Mouse (Mus musculus): ENCODE data around the gene Kcnab3.

DNA sequence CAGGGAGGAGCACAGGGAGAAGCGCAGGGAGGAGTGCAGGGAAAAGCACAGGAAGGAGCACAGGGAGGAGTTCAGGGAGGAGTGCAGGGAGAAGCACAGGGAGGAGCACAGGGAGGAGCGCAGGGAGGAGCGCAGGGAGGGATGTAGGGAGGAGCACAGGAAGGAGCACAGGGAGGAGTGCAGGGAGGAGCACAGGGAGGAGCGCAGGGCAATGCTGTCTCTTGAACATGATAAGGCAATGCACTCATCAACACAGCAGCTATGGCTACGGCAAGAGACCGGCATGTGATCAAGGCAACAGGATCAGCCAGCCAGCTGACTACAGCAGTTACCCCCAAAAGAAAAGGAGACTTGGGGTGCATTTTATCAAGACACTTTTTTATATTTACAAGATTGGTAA, 9.7 kb upstream of the Kcnab3 start:
- TF ChIP-seq CTCF (conservative IDR thresholded peaks at IDR 0.05; ENCODE audit: low read length) = no peak
- TF ChIP-seq NANOG (IDR thresholded peaks at IDR 0.05; ENCODE audit: borderline replicate concordance, low read length) = no peak

Measured in E14TG2a.4 (cell line).